Mouse (Mus musculus) hindbrain, embryonic 16.5 days (tissue): ENCODE data around the gene Ccdc162. TPM values are rescaled to one million over a fixed set of nuclear protein-coding genes. Genes with fewer than 3 reads are reported as not detected.

Source experiments
- ATAC-seq: fragments of 200-750 bp; cut with Nextera tagmentation; 2 replicates; pipeline ENCODE4 v1.8.0; 2017; ENCODE audit warnings: moderate TSS enrichment, moderate library complexity
- H3K27ac ChIP-seq: fragments of 300-500 bp; sonication (generic); 2 replicates; pipeline ENCODE4 v1.5.1; 2014; ENCODE audit warnings: low read depth, mild to moderate bottlenecking, control low read depth, low read length, moderate library complexity
- H3K27me3 ChIP-seq: fragments of 300-500 bp; sonication (generic); replicated peaks from 2 replicates; pipeline ENCODE4 v1.6.1; 2014; ENCODE audit warnings: low read length; ENCODE audit not compliant: control insufficient read depth, insufficient read depth
- H3K36me3 ChIP-seq: fragments of 300-500 bp; sonication (generic); 2 replicates; pipeline ENCODE4 v1.6.1; 2014; ENCODE audit warnings: mild to moderate bottlenecking, low read length, moderate library complexity, mixed read lengths; ENCODE audit not compliant: control insufficient read depth, insufficient read depth
- H3K4me1 ChIP-seq: fragments of 300-500 bp; sonication (generic); 2 replicates; pipeline ENCODE4 v1.6.1; 2014; ENCODE audit warnings: low read depth, low read length; ENCODE audit not compliant: control insufficient read depth, insufficient read depth
- H3K4me2 ChIP-seq: fragments of 300-500 bp; sonication (generic); 2 replicates; pipeline ENCODE4 v1.6.1; 2014; ENCODE audit warnings: mild to moderate bottlenecking, low read length, control low read depth, moderate library complexity
- H3K4me3 ChIP-seq: fragments of 300-500 bp; sonication (generic); 2 replicates; pipeline ENCODE4 v1.5.1; 2014; ENCODE audit warnings: mild to moderate bottlenecking, low read length, control low read depth, moderate library complexity
- H3K9ac ChIP-seq: fragments of 300-500 bp; sonication (generic); 2 replicates; pipeline ENCODE4 v1.6.1; 2014; ENCODE audit warnings: low read depth, mild to moderate bottlenecking, control low read depth, low read length, moderate library complexity
- H3K9me3 ChIP-seq: fragments of 300-500 bp; sonication (generic); 2 replicates; pipeline ENCODE4 v1.6.1; 2014; ENCODE audit warnings: mild to moderate bottlenecking, low read length, moderate library complexity; ENCODE audit not compliant: control insufficient read depth
- WGBS: fragments of 180-500 bp; shearing (Covaris S2); extraction: QIAGEN DNeasy Blood & Tissue Kit; methylation state at CpG from one replicate; pipeline ENCODE4 v1.1.7; 2014; 5-methylcytosine and 5-hydroxymethylcytosine counted together
- polyA plus RNA-seq: library from polyadenylated mRNA; unstranded; fragments of >200 nt; fragmentation: Nextera tagmentation; extraction: Ambion mirVana; gene quantifications from 2 replicates; pipeline ENCODE4 v1.2.1, GENCODE M21; 2015

The Ccdc162 gene
- polyA plus RNA-seq, 1 experiment from 2014 or later, result 1.4 TPM

- no peak overlapping the region for H3K4me3 ChIP-seq
- H3K27ac ChIP-seq, result no peak overlapping the region
- ATAC-seq, result no peak
- no peak overlapping the region for H3K4me2 ChIP-seq
- no peaks in the 10 kb centered on the region for H3K27me3 ChIP-seq
- H3K36me3 ChIP-seq, result no peaks in the 10 kb centered on the region
- WGBS, result 96% methylated on average over 1 of the region's 1 CpGs
- H3K9ac ChIP-seq, result no peak overlapping the region
- no peaks in the 10 kb centered on the region for H3K9me3 ChIP-seq
- H3K4me1 ChIP-seq, result no peaks in the 10 kb centered on the region
Measured at GRCm38 (mm10) chr10:41632062-41632461, 84.4 kb downstream of the Ccdc162 start.

GRCm38 (mm10) chr10:41626996-41627395 lies 89.4 kb downstream of the Ccdc162 start:
- 80% methylated on average over 3 of the region's 3 CpGs for WGBS
- no peak overlapping the region for H3K27ac ChIP-seq
- H3K27me3 ChIP-seq, result no peaks in the 10 kb centered on the region
- ATAC-seq, result no peak
- H3K36me3 ChIP-seq, result no peaks in the 10 kb centered on the region
- H3K9ac ChIP-seq, result no peak overlapping the region
- H3K4me3 ChIP-seq, result no peak overlapping the region
- H3K4me2 ChIP-seq, result no peak overlapping the region
- H3K9me3 ChIP-seq, result no peaks in the 10 kb centered on the region
- no peaks in the 10 kb centered on the region for H3K4me1 ChIP-seq

- no peaks in the 10 kb centered on the region for H3K4me1 ChIP-seq
- no peaks in the 10 kb centered on the region for H3K9me3 ChIP-seq
- no peak overlapping the region for H3K27ac ChIP-seq
- no peak overlapping the region for H3K9ac ChIP-seq
- ATAC-seq, result no peak
- 100% methylated on average over 2 of the region's 2 CpGs for WGBS
- no peaks in the 10 kb centered on the region for H3K36me3 ChIP-seq
- H3K4me2 ChIP-seq, result no peak overlapping the region
- no peaks in the 10 kb centered on the region for H3K27me3 ChIP-seq
- no peak overlapping the region for H3K4me3 ChIP-seq
Measured at GRCm38 (mm10) chr10:41619988-41620387, 96.4 kb downstream of the Ccdc162 start.

GRCm38 (mm10) chr10:41615487-41615886 lies 100.9 kb downstream of the Ccdc162 start:
- no peak for ATAC-seq
- Histone ChIP-seq H3K27ac (no peak overlapping the region), H3K36me3 (no peaks in the 10 kb centered on the region), H3K9me3 (no peaks in the 10 kb centered on the region), H3K4me3 (no peak overlapping the region), H3K9ac (no peak overlapping the region), H3K4me2 (no peak overlapping the region), H3K4me1 (no peaks in the 10 kb centered on the region), H3K27me3 (no peaks in the 10 kb centered on the region)
- WGBS, result 95% methylated on average over 4 of the region's 4 CpGs

GRCm38 (mm10) chr10:41611941-41612340 lies 104.5 kb downstream of the Ccdc162 start:
- whole genome bisulfite sequencing, result 80% methylated on average over 5 of the region's 5 CpGs
- Histone ChIP-seq H3K4me3 (no peak overlapping the region), H3K36me3 (no peaks in the 10 kb centered on the region), H3K27ac (no peak overlapping the region), H3K4me1 (no peaks in the 10 kb centered on the region), H3K4me2 (no peak overlapping the region), H3K9ac (no peak overlapping the region), H3K9me3 (no peaks in the 10 kb centered on the region), H3K27me3 (no peaks in the 10 kb centered on the region)
- ATAC-seq, result no peak

GRCm38 (mm10) chr10:41609475-41609874 lies 107.0 kb downstream of the Ccdc162 start:
- no peaks in the 10 kb centered on the region for H3K4me1 ChIP-seq
- H3K36me3 ChIP-seq, result no peaks in the 10 kb centered on the region
- H3K4me3 ChIP-seq, result no peak overlapping the region
- no peak overlapping the region for H3K9ac ChIP-seq
- no peak overlapping the region for H3K27ac ChIP-seq
- 88% methylated on average over 1 of the region's 1 CpGs for WGBS
- H3K27me3 ChIP-seq, result no peaks in the 10 kb centered on the region
- H3K4me2 ChIP-seq, result no peak overlapping the region
- ATAC-seq, result no peak
- H3K9me3 ChIP-seq, result no peaks in the 10 kb centered on the region

GRCm38 (mm10) chr10:41608485-41608884 lies 107.9 kb downstream of the Ccdc162 start:
- ATAC-seq, result no peak
- WGBS, result 92% methylated on average over 3 of the region's 3 CpGs
- Histone ChIP-seq H3K9me3 (no peaks in the 10 kb centered on the region), H3K9ac (no peak overlapping the region), H3K4me1 (no peaks in the 10 kb centered on the region), H3K4me3 (no peak overlapping the region), H3K27ac (no peak overlapping the region), H3K4me2 (no peak overlapping the region), H3K36me3 (no peaks in the 10 kb centered on the region), H3K27me3 (no peaks in the 10 kb centered on the region)

- Histone ChIP-seq H3K27ac (no peak overlapping the region), H3K36me3 (no peaks in the 10 kb centered on the region), H3K9ac (no peak overlapping the region), H3K4me2 (no peak overlapping the region), H3K27me3 (no peaks in the 10 kb centered on the region), H3K9me3 (no peaks in the 10 kb centered on the region), H3K4me1 (no peaks in the 10 kb centered on the region), H3K4me3 (no peak overlapping the region)
- no peak for ATAC-seq
- 92% methylated on average over 1 of the region's 1 CpGs for WGBS
Measured at GRCm38 (mm10) chr10:41602667-41603066, 113.8 kb downstream of the Ccdc162 start.

- Histone ChIP-seq H3K9me3 (no peaks in the 10 kb centered on the region), H3K36me3 (no peaks in the 10 kb centered on the region), H3K4me1 (no peaks in the 10 kb centered on the region), H3K9ac (no peak overlapping the region), H3K27me3 (no peaks in the 10 kb centered on the region), H3K27ac (no peak overlapping the region), H3K4me2 (no peak overlapping the region), H3K4me3 (no peak overlapping the region)
- WGBS, result 83% methylated on average over 7 of the region's 7 CpGs
- ATAC-seq, result no peak
Measured at GRCm38 (mm10) chr10:41601898-41602545, 114.4 kb downstream of the Ccdc162 start.

GRCm38 (mm10) chr10:41601302-41601701 lies 115.1 kb downstream of the Ccdc162 start:
- ATAC-seq, result no peak
- no peak overlapping the region for H3K4me2 ChIP-seq
- no peak overlapping the region for H3K4me3 ChIP-seq
- no peaks in the 10 kb centered on the region for H3K4me1 ChIP-seq
- H3K27ac ChIP-seq, result no peak overlapping the region
- no peaks in the 10 kb centered on the region for H3K36me3 ChIP-seq
- no peaks in the 10 kb centered on the region for H3K9me3 ChIP-seq
- H3K9ac ChIP-seq, result no peak overlapping the region
- H3K27me3 ChIP-seq, result no peaks in the 10 kb centered on the region
- 83% methylated on average over 4 of the region's 4 CpGs for WGBS
